Mouse (Mus musculus): ENCODE measurements around the gene Cant1.

Cant1 gene

GRCm38 (mm10) chr11:118430291-118430885 is 11.5 kb upstream of the Cant1 start:
- no peak for DNase-seq (ENCODE audit: low read depth, low spot score)

- no peak for DNase-seq (ENCODE audit: low read depth, low spot score)
These were observed 10.2 kb upstream of the Cant1 start for GRCm38 (mm10) chr11:118428944-118429709.

GRCm38 (mm10) chr11:118428460-118428868 is 9.6 kb upstream of the Cant1 start:
- DNase-seq (ENCODE audit: low read depth, low spot score), result no peak

- no peak for DNase-seq (ENCODE audit: low read depth, low spot score)
These were observed 9.1 kb upstream of the Cant1 start, which contains the start of gene C1qtnf1 for GRCm38 (mm10) chr11:118427986-118428385. TSS of gene C1qtnf1 (plus strand) at chr11:118428203.

- no peak for DNase-seq (ENCODE audit: low read depth, low spot score)
These were observed 8.4 kb upstream of the Cant1 start for GRCm38 (mm10) chr11:118427266-118427779.

GRCm38 (mm10) chr11:118426765-118427164 is 7.9 kb upstream of the Cant1 start:
- DNase-seq (ENCODE audit: low read depth, low spot score), result no peak

GRCm38 (mm10) chr11:118424621-118425335 is 5.9 kb upstream of the Cant1 start:
- DNase-seq (ENCODE audit: low read depth, low spot score), result no peak

GRCm38 (mm10) chr11:118423266-118423971 is 4.5 kb upstream of the Cant1 start:
- DNase-seq (ENCODE audit: low read depth, low spot score), result peak; percentile 83

GRCm38 (mm10) chr11:118420261-118420660 is 1.4 kb upstream of the Cant1 start:
- DNase-seq (ENCODE audit: low read depth, low spot score), result no peak

- DNase-seq (ENCODE audit: low read depth, low spot score), result no peak
These were observed 448 bp downstream of the Cant1 start for GRCm38 (mm10) chr11:118418442-118418833.

- no peak for DNase-seq (ENCODE audit: low read depth, low spot score)
These were observed 1.4 kb downstream of the Cant1 start for GRCm38 (mm10) chr11:118417496-118417895.

GRCm38 (mm10) chr11:118416046-118416445 is 2.8 kb downstream of the Cant1 start:
- DNase-seq (ENCODE audit: low read depth, low spot score), result no peak

GRCm38 (mm10) chr11:118415630-118416029 is 3.3 kb downstream of the Cant1 start:
- no peak for DNase-seq (ENCODE audit: low read depth, low spot score)

GRCm38 (mm10) chr11:118414270-118414669 is 4.6 kb downstream of the Cant1 start:
- no peak for DNase-seq (ENCODE audit: low read depth, low spot score)

- no peak for DNase-seq (ENCODE audit: low read depth, low spot score)
These were observed 5.8 kb downstream of the Cant1 start for GRCm38 (mm10) chr11:118413055-118413454.

- DNase-seq (ENCODE audit: low read depth, low spot score), result no peak
These were observed 6.3 kb downstream of the Cant1 start for GRCm38 (mm10) chr11:118412601-118413000.

GRCm38 (mm10) chr11:118411271-118411670 is 7.6 kb downstream of the Cant1 start:
- no peak for DNase-seq (ENCODE audit: low read depth, low spot score)

GRCm38 (mm10) chr11:118410479-118410878 is 8.4 kb downstream of the Cant1 start:
- DNase-seq (ENCODE audit: low read depth, low spot score), result no peak

GRCm38 (mm10) chr11:118410073-118410444 is 8.8 kb downstream of the Cant1 start:
- no peak for DNase-seq (ENCODE audit: low read depth, low spot score)

- no peak for DNase-seq (ENCODE audit: low read depth, low spot score)
These were observed 9.5 kb downstream of the Cant1 start for GRCm38 (mm10) chr11:118409106-118410072.
